Mouse (Mus musculus) hindbrain, embryonic 11.5 days (tissue): Measurements from ENCODE around the gene Olfr743. TPM values are rescaled to one million over a fixed set of nuclear protein-coding genes. Genes with fewer than 3 reads are reported as not detected.
"Not testable (repeated sequence)": the region's sequence is repeated elsewhere in the genome, so short reads cannot be mapped to it uniquely, and the experiment has no call there.

Experiments used
- ATAC-seq: fragments of 200-750 bp; cut with Nextera tagmentation; 2 replicates; pipeline ENCODE4 v1.8.0; 2017; ENCODE audit warnings: mild to moderate bottlenecking, moderate TSS enrichment, moderate library complexity; ENCODE audit not compliant: low FRiP score
- DNase-seq: peaks from one replicate; pipeline ENCODE4 v3.0.0-alpha.2; 2015; ENCODE audit warnings: low spot score
- H3K27ac ChIP-seq: fragments of 300-500 bp; sonication (generic); 2 replicates; pipeline ENCODE4 v1.5.1; 2014; ENCODE audit warnings: mild to moderate bottlenecking, low read depth, low read length
- H3K27me3 ChIP-seq: fragments of 300-500 bp; sonication (generic); 2 replicates; pipeline ENCODE4 v1.6.1; 2014; ENCODE audit warnings: mild to moderate bottlenecking, low read length, moderate library complexity, mixed read lengths; ENCODE audit not compliant: control insufficient read depth, insufficient read depth
- H3K36me3 ChIP-seq: fragments of 300-500 bp; sonication (generic); 2 replicates; pipeline ENCODE4 v1.6.1; 2014; ENCODE audit warnings: mild to moderate bottlenecking, low read length, moderate library complexity, mixed read lengths; ENCODE audit not compliant: control insufficient read depth, insufficient read depth
- H3K4me1 ChIP-seq: fragments of 300-500 bp; sonication (generic); replicated peaks from 2 replicates; pipeline ENCODE4 v1.6.1; 2014; ENCODE audit warnings: low read length, mixed read lengths; ENCODE audit not compliant: control insufficient read depth, insufficient read depth
- H3K4me2 ChIP-seq: fragments of 300-500 bp; sonication (generic); replicated peaks from 2 replicates; pipeline ENCODE4 v1.6.1; 2014; ENCODE audit warnings: mild to moderate bottlenecking, low read depth, low read length
- H3K4me3 ChIP-seq: fragments of 300-500 bp; sonication (generic); 2 replicates; pipeline ENCODE4 v1.5.1; 2014; ENCODE audit warnings: low read depth, low read length
- H3K9ac ChIP-seq: fragments of 300-500 bp; sonication (generic); 2 replicates; pipeline ENCODE4 v1.6.1; 2014; ENCODE audit warnings: low read depth, low read length
- H3K9me3 ChIP-seq: fragments of 300-500 bp; sonication (generic); 2 replicates; pipeline ENCODE4 v1.6.1; 2016; ENCODE audit warnings: low read length; ENCODE audit not compliant: control insufficient read depth
- WGBS: fragments of 180-500 bp; shearing (Covaris S2); extraction: QIAGEN DNeasy Blood & Tissue Kit; methylation state at CpG from one replicate; pipeline ENCODE4 v1.1.7; 2014; 5-methylcytosine and 5-hydroxymethylcytosine counted together
- polyA plus RNA-seq: library from polyadenylated mRNA; unstranded; fragments of >200 nt; fragmentation: Nextera tagmentation; extraction: Ambion mirVana; gene quantifications from 2 replicates; pipeline ENCODE4 v1.2.1, GENCODE M21; 2014

Olfr743 gene
- polyA plus RNA-seq: not detected in 2 replicates

GRCm38 (mm10) chr14:50521539-50521938 is at the start of gene Olfr743:
TSS of gene Olfr743 (plus strand) at chr14:50521839.
- no peaks in the 10 kb centered on the region for H3K4me1 ChIP-seq
- no peaks in the 10 kb centered on the region for H3K27me3 ChIP-seq
- no peak for DNase-seq
- H3K36me3 ChIP-seq: no peaks in the 10 kb centered on the region
- no peak within 1 kb of the TSS for H3K9ac ChIP-seq
- H3K27ac ChIP-seq: no peak within 1 kb of the TSS
- ATAC-seq: no peak
- no peak within 1 kb of the TSS for H3K4me3 ChIP-seq
- no peaks in the 10 kb centered on the region for H3K9me3 ChIP-seq
- H3K4me2 ChIP-seq: no peak within 1 kb of the TSS

- Histone ChIP-seq H3K4me1 (no peaks in the 10 kb centered on the region), H3K27me3 (no peaks in the 10 kb centered on the region), H3K9ac (no peak within 1 kb of the TSS), H3K4me2 (no peak within 1 kb of the TSS), H3K36me3 (no peaks in the 10 kb centered on the region), H3K9me3 (no peaks in the 10 kb centered on the region), H3K27ac (no peak within 1 kb of the TSS), H3K4me3 (no peak within 1 kb of the TSS)
- DNase-seq: no peak
- WGBS: 77% methylated on average over 2 of the region's 2 CpGs
- ATAC-seq: no peak
These were observed 49.2 kb upstream of the Olfr743 start, which contains the start of gene Olfr741 for GRCm38 (mm10) chr14:50472438-50472837. TSS of gene Olfr741 (plus strand) at chr14:50472738.

- ATAC-seq: no peak
- WGBS: 78% methylated on average over 2 of the region's 2 CpGs
These were observed 43.2 kb upstream of the Olfr743 start for GRCm38 (mm10) chr14:50478406-50478805.

GRCm38 (mm10) chr14:50503300-50503699 is 18.3 kb upstream of the Olfr743 start, which contains the start of gene Olfr742:
TSS of gene Olfr742 (plus strand) at chr14:50503600.
- 64% methylated on average over 2 of the region's 2 CpGs for WGBS
- H3K4me3 ChIP-seq: no peak within 1 kb of the TSS
- no peak for DNase-seq

More at GRCm38 (mm10) chr14:50478406-50478805, 43.2 kb upstream of the Olfr743 start:
- Histone ChIP-seq H3K4me1 (no peaks in the 10 kb centered on the region), H3K27ac (no peak overlapping the region), H3K4me3 (no peak overlapping the region), H3K4me2 (no peak overlapping the region), H3K27me3 (no peaks in the 10 kb centered on the region), H3K9me3 (no peaks in the 10 kb centered on the region), H3K36me3 (no peaks in the 10 kb centered on the region), H3K9ac (no peak overlapping the region)
- DNase-seq: no peak

GRCm38 (mm10) chr14:50552734-50553133 is 31.1 kb downstream of the Olfr743 start:
- no peaks in the 10 kb centered on the region for H3K36me3 ChIP-seq
- no peak overlapping the region for H3K4me2 ChIP-seq
- H3K4me3 ChIP-seq: no peak overlapping the region
- DNase-seq (no peak), ATAC-seq (no peak)
- H3K9ac ChIP-seq: no peak overlapping the region
- 93% methylated on average over 2 of the region's 2 CpGs for WGBS
- no peaks in the 10 kb centered on the region; the same call in 1 of the 2 replicates for H3K9me3 ChIP-seq
- no peaks in the 10 kb centered on the region for H3K4me1 ChIP-seq
- no peak overlapping the region for H3K27ac ChIP-seq
- H3K27me3 ChIP-seq: no peaks in the 10 kb centered on the region

More at GRCm38 (mm10) chr14:50503300-50503699, 18.3 kb upstream of the Olfr743 start, which contains the start of gene Olfr742:
- no peaks in the 10 kb centered on the region for H3K4me1 ChIP-seq
- no peaks in the 10 kb centered on the region for H3K9me3 ChIP-seq
- no peak within 1 kb of the TSS for H3K4me2 ChIP-seq
- no peaks in the 10 kb centered on the region for H3K36me3 ChIP-seq
- H3K9ac ChIP-seq: no peak within 1 kb of the TSS
- ATAC-seq: no peak
- H3K27me3 ChIP-seq: no peaks in the 10 kb centered on the region
- H3K27ac ChIP-seq: no peak within 1 kb of the TSS

GRCm38 (mm10) chr14:50573056-50573455 is 51.4 kb downstream of the Olfr743 start:
- H3K4me3 ChIP-seq, DNase-seq, H3K36me3 ChIP-seq, H3K9me3 ChIP-seq, H3K4me2 ChIP-seq, H3K9ac ChIP-seq, ATAC-seq, H3K4me1 ChIP-seq, H3K27me3 ChIP-seq, H3K27ac ChIP-seq: not testable (repeated sequence)
- WGBS: 51% methylated on average over 1 of the region's 1 CpGs

Other genes starting within 250 kb of the Olfr743 start
- gene Olfr732, start 237.6 kb upstream of the Olfr743 start, polyA plus RNA-seq: not detected in 2 replicates
- not detected in 2 replicates for gene Olfr733, start 220.3 kb upstream of the Olfr743 start, polyA plus RNA-seq
- gene Olfr734, start 195.1 kb upstream of the Olfr743 start, polyA plus RNA-seq: not detected in 2 replicates
- gene Olfr735, start 173.0 kb upstream of the Olfr743 start, polyA plus RNA-seq: not detected in 2 replicates
- not detected in 2 replicates for gene Tlr11, start 163.9 kb upstream of the Olfr743 start, polyA plus RNA-seq
- not detected in 2 replicates for gene Olfr736, start 140.7 kb upstream of the Olfr743 start, polyA plus RNA-seq
- gene Olfr738, start 114.3 kb upstream of the Olfr743 start, polyA plus RNA-seq: not detected in 2 replicates
- not detected in 2 replicates for gene Olfr739, start 103.2 kb upstream of the Olfr743 start, polyA plus RNA-seq
- not detected in 2 replicates for gene Olfr740, start 76.3 kb upstream of the Olfr743 start, polyA plus RNA-seq
- gene Olfr741, start 49.1 kb upstream of the Olfr743 start, polyA plus RNA-seq: not detected in 2 replicates
- gene Olfr742, start 18.2 kb upstream of the Olfr743 start, polyA plus RNA-seq: not detected in 2 replicates
- not detected in 2 replicates for gene Olfr744, start 93.0 kb downstream of the Olfr743 start, polyA plus RNA-seq
- gene Olfr745, start 117.5 kb downstream of the Olfr743 start, polyA plus RNA-seq: not detected in 2 replicates
- gene Olfr746, start 125.2 kb downstream of the Olfr743 start, polyA plus RNA-seq: not detected in 2 replicates
- not detected in 2 replicates for gene Olfr747, start 171.4 kb downstream of the Olfr743 start, polyA plus RNA-seq
- not detected in 2 replicates for gene Olfr748, start 185.5 kb downstream of the Olfr743 start, polyA plus RNA-seq
- gene Olfr749, start 223.3 kb downstream of the Olfr743 start, polyA plus RNA-seq: not detected in 2 replicates